Mouse (Mus musculus): ENCODE measurements around the gene Ptgir.
"Not testable (repeated sequence)": the region's sequence is repeated elsewhere in the genome, so short reads cannot be mapped to it uniquely, and the experiment has no call there.

The Ptgir gene

DNA sequence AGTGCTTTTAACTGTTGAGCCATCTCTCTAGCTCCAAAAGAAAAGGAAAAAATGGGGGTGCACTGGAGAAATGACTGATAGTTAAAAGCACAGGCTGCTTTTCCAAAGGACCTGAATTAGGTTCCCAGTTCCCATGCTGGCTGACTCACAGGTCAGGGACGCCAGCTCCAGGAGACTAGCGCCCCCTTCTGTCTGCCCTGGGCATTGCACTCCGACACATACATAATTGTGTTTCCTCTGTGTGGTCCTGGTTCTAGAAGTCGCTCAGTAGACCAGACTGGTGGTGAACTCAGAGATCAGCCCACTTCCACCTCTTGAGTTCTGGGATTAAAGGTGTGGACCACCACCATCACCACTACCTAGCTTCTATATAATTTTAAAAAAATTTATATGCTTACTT is 31.0 kb downstream of the Ptgir start:
- no peak for DNase-seq (ENCODE audit: low read depth in 1 of 2, low spot score in 2 of 2)

DNA sequence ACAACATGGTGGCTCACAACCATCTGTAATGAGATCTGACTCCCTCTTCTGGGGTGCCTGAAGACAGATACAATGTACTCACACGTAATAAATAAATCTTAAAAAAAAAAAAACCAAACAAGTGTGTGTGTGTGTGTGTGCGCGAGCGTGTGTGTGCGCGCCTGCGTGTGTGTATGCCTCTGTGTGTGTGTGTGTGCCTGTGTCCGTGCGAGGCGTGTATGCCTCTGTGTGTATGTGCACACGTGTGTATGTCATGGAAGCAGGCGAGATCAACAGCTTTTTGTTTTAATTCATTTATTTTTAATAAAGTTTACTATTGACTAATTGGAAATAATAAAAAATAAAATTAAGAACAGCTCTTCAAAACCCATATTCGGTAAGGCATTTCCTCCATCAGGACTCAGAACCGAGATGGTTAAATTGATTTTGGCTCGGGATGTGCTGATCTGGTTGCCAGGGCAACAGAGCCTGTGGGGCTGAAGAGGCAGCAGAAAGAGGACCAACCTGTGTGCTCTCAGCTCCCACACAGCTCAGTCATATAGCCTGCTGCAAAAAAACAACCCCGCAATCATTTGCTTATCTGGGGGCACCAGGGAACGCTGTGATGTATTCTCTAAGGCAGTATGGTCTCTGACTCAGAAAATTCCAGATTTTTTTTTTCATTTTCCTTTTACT is 32.0 kb downstream of the Ptgir start:
- DNase-seq (ENCODE audit: low read depth in 1 of 2, low spot score in 2 of 2), result no peak

DNA sequence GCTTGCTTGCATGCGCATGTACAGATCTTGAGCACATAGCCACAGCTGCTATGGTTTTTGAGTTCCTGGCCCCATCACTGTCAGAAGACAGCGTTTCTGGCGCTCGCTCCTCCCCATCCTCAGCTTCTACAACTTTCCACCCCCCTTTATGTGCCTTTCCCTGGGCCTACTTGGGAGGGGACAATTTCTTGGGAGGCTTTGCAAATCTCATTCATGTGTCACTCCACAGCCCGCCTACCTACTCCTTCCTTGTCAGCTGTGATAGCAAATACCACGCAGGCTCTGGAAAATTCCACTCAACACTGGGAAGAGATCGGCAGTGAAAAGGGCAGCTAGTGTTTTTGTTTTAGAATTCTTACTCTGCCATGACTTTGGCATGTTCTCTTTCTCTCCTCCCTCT is 34.0 kb downstream of the Ptgir start:
- no peak for DNase-seq (ENCODE audit: low read depth in 1 of 2, low spot score in 2 of 2)

DNA sequence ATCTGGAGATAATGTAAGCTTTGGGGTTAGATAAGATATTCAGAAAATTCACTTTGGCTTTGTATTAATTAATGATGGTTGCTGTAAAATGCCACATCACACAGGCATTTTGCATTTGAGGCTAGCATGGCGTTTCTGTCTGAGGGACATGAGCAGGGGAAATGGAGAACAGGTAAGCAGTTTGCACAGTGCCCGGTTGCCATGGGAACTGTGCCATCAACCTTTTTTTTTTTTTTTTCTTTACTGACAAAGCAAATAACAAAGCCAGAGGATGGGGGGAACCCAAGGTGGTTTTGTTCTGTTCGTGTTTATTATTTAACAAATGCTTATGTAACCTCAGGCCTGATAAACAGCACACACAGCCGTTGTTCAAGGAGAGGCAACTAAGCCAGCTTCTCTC is 36.6 kb downstream of the Ptgir start:
- no peak for DNase-seq (ENCODE audit: low read depth in 1 of 2, low spot score in 2 of 2)

DNA sequence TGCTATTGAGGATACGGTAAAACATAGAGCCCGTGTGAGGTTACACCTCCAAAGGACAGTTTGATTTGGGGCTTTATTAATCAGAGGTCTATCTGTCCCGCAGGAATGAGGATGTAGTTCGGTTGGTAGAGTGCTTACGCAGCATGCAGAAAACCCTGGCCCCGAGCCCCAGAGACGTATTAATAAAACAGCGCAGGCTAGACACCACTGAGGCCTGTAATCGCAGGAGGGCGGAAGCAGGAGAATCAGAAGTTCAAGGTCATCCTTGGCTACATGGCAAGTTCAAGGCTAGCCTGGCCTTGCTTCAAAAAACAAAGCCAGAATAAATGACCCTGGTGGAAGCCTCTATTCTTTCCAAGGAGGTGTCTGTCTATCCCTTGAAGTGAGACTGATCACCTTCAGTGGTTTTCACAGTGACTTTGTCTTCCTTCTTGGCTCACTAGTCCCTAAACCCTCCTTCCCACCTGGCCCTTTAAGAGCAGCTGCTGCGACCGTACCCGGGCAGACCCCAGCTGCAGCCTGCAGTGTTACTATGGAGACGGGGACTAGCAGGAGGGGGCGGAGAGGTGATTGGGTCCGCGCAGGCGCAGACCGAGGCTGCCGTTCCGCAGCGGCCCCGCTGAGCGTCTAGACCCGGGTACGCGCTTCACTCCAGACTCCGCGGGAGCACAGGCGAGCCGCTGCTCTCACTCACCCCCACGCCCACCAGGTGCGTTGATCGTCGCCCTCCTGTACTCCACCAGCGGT is 37.9 kb downstream of the Ptgir start, which contains the start of gene Pnmal2:
Gene Pnmal2 (plus strand): TSS at position 622 of the 747 bp plus-strand sequence.
- DNase-seq (ENCODE audit: low read depth in 1 of 2, low spot score in 2 of 2), result no peak

DNA sequence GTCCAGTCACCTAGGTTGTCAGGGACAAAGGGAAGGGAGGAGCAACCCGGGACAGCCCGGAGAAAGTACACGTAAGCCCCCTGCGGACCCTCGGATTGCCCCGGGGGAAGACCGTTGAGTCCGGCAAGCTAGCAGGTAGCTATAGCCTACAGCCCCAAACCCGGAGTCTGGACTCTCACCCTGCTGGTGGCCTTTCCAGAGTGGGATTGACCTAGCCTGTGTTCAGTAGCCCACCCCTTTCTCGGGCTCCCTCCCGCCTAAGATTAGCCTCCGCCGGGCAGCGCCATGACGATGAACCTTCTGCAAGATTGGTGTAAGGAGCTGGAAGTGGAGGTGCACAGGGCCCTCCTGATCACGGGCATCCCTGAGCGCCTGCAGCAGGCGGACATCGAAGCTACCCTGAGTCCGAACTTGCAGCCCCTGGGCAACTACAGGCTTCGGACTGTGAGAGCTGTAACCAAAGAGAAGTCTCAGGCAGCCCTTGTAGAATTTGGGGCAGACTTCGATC is 38.6 kb downstream of the Ptgir start:
- no peak for DNase-seq (ENCODE audit: low read depth in 1 of 2, low spot score in 2 of 2)

DNA sequence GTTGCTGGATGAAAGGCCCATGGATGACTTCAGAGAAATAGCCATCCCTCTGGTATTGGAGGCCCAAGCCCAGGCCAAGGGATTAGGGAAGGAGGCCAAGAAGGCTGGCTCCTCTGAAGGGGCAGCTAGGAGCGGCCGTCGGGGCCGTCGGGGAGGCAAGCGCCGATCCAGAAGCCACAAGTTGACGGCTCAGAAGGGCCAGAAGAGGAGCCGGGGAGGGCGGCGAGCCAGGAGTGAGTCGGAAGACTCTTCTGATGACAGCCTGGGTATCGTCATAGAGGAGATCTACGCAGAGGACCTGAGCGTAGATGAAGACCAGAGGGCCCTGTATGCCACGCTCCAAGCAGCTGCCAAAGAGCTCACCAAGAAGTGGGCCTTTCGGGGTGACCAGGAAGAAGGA is 39.1 kb downstream of the Ptgir start:
- DNase-seq (ENCODE audit: low read depth in 1 of 2, low spot score in 2 of 2), result no peak

DNA sequence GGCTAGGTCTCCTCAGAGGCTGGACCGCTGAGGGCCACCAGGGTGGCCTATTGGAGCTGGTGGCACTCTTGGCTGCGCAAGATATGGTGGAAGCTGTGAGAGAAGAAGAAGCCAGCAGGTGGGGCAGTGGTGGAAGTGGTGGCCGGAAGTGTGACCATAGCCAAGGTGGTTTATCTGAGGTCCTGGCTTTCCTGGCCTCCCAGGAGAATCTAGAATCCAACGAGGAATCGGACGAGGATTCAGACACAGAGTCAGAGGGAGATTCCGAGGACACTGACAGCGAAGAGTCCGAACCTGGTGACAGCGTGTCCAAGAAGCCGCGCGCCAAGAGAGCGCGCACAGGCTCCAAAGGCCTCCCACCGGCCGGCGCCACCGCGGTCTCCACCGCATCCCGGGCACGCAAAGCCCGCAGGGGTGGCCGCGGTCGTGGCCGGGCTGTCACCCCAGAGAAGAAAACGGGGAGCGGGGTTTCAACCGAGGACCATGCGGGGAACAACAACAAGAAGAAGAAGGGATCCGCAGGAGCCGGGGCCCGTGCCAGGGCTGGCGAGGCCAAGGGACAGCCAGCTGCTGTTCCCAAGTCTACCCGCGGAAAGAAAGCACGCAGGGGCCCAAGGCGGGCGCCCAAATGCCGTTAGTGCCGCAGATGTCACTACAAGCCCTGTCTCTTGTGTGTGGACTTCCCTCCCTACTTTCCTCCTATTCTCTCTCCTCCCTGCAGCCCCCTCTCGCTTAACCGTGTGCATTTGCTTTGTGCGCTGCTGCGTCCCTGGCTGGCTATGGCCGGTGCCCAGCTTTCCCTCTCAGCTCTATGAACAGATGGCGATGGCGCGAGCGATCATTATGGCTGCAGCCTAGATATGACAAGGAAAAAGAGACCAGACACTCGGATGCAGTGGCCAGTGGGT is 40.4 kb downstream of the Ptgir start:
- no peak for DNase-seq (ENCODE audit: low read depth in 1 of 2, low spot score in 2 of 2)

DNA sequence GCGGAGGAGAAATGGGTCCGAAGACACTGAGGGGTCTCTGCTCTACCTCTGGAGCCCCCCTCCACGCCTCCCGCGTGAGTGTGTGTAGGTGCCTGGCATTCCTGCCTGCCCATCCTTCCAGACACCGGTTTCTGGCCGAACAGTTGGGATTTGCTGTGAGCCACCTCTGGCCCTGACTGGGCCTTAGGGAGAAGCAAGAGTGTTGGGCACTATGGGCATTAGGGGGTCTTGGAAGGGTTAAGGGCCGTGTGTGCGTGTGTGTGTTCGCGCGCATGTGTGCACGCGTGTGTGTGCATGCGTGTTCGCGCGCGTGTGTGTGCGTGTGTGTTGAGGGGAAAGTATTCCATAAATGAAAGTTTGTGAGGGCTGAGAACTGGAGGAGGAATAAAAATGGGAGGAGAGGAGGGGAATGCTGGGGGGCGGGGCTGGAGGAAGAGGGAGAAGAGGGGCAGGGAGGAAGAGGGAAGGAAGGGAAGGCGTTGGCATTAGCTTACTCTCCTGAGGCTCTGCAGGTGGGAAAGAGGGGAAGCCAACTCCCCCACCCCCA is 41.1 kb downstream of the Ptgir start:
- no peak for DNase-seq (ENCODE audit: low read depth in 1 of 2, low spot score in 2 of 2)

DNA sequence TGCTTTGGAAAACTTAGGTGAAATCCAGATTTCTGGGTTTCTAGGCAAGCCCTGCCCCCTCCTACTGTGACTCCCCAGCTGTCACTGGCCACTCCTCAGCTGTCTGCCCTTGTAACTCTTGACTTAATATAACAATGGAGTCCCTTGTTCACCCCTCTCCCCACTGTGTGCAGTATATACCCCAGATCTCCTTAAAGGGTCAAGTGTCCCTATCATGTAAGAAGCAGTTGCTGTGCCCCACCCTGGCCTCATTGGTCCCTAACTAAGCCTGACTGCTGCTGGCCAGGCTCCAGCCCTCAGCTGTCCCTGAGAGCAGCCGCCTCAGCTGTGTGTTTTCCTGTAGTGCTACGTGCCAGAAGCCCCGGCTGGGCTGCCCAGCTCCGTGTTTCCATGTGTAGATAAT is 41.7 kb downstream of the Ptgir start:
- no peak for DNase-seq (ENCODE audit: low read depth in 1 of 2, low spot score in 2 of 2)

DNA sequence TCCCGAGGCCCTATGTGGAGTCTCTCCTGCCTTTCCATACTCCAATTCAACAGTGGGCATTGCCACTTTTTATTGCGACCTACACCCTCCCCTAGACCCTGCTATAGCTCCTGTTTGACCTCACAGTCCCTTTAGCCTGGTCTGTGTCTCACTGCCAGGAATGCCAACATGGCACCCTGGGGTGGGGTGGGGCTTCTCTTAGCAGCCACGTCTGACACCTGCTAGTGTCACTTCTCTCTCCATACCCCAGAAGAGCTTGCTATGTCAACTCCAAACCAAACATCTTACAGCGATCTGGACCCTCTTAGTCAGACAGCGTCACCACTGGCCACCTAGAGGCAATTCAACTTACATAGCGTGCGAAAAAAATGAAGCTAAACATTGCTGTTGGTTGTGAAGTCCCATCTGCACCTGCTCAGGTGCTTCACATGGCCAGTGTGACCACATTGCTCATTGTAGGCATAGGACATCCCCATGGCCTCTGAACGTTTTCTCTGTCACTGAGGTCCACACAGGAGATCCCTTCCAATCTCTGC is 42.7 kb downstream of the Ptgir start:
- DNase-seq (ENCODE audit: low read depth in 1 of 2, low spot score in 2 of 2), result no peak

DNA sequence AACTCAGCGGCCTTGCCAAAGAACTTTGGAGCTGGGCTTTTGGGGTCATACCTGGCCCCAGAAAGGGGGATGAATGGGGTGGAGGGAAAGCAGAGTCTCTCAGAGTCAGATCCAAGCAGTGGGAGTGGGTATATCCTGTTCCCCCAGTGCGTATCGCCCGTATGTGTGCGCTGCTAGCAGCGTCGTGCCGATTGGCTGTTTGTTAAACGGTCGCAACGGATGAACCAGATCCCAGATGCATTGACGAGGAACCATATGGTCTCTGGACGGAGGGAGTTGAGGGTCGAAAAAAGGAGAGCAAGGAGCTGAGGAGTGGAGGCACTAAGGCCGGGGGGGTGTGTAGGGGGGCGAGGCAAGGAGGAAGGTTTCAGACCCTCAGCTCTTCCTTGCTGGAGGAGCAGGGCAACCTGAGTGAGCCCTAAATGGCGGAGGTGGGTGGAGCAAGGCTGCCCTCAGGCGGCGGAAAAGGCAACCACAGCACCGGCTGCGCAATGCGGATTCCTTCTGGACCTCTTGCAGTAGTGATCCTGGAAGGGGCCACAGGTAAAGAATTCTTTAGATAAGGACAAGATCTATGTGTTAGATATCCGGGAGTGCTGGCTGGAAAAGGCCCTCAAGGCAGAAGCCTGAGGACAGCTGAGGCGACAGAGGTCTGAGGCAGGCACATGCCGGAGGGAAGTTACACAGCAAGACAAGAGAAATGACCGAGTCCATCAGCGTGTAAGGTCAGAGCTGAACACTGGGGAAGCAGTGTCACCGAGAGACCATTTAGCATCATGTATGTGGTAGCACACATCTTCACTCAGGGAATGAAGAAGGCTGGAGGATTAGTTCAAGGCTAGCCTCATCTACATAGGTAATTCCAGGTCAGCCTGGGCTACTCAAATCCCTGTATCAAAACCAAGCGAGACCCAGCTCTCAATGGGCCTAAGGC is 43.9 kb downstream of the Ptgir start:
- DNase-seq (ENCODE audit: low read depth in 1 of 2, low spot score in 2 of 2), result peak in 1 of 2 experiments; percentile 7

DNA sequence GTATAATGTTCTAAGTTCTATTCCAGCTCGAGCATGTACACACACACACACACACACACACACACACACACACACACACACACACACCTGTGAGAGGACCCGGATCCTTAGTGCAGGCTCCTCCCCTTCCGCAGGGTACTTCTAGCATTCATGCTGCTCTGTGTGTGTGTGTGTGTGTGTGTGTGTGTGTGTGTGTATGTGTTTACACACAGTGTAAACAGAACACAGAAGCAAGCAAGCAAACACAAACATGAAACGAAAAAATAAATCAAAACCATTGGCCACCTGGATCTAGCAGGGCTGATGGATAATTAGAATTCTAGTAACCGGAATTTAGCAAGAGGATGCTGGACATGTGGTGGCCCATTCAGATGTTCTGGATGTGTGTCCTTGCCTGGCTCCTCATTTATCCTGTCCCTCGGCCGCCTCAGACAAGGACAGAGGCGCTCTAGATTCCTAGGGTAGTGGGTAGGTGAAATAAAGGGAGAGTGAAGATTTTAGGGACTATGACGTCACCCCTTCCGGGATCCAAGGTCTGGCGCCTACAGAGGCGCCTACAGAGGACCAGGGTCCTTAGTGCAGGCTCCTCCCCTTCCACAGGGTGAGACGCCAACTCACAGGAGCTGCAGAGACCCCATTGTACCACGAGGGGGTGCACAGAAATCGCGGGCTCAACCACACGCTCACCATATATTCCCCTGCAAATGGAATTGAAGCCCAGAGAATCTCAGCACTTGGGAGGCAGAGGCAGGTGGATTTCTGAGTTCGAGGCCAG is 44.8 kb downstream of the Ptgir start:
- peak; percentile 46 to 54 for DNase-seq (ENCODE audit: low read depth in 1 of 2, low spot score in 2 of 2)

DNA sequence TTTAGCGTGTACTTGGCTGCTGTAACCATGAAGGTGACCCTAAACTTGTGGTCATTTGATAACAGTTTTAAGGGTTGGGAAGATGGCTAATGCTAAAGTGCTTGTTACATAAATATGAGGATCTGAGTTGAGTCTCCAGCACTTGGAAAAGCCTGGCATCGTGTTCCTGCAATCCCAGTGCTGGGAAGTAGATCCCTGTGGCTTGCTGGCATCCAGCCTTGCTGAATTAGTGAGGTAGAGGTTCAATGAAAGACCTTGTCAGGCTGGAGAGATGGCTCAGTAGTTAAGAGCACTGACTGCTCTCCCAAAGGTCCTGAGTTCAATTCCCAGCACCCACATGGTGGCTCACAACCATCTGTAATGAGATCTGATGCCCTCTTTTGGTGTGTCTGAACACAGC is 47.5 kb downstream of the Ptgir start:
- DNase-seq (ENCODE audit: low read depth in 1 of 2, low spot score in 2 of 2), result not testable (repeated sequence)

DNA sequence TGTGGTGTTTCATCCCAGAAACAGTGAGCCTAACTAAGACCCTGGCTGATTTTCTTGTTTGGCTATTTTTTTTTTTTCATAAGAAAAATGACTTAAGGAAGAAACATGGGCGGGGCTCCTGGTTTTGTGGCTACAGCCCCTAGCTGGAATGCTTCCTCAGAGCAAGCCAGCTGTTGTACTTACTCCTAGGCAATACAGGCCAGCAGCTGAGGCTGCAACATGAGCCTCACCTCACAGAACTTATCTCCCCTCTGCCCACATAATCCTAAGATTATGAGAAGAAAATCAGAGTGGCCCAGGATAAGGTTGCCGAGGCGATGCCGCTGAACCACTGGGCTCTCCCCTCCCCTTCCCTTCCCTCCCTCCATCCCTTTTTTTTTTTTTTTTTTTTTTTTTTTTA is 49.4 kb downstream of the Ptgir start:
- DNase-seq (ENCODE audit: low read depth in 1 of 2, low spot score in 2 of 2), result no peak

DNA sequence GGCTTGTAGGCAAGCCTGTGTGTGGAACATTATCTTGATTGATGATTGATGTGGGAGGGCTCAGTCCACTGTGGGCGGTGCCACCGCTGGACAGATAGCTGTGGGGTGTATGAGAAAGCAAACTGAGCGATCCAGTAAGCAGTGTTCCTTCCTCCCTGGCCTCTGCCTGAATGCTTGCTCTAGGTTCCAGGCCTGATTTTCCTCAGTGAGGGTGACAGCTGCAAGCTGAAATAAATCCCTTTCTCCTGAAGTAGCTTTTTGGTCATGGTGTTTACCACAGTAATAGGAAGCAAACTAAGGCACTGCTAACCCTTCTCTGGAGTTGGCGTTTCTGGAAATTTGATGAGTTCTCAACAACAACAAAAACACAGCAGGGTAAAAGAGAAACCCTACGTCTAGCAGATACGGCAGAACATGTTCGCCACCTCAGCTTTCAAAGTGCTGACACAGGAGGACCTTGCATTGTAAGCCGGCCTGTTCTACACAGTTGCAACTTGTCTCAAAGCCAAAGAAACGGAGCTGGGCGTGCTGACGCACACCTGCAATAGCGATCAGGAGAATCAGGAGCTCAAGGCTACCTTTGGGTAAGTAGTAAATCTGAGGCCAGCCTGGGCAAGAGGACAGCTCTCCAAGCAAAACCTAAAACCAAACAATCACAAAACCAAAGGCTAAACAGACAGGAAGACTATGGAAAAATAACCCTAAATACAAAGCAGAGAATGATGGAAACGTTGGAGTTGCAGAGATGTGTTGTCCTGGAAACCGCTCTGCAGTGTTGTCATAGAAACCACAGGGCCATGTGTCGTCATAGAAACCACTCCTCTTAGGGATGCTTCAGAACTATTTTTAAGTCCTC is 50.3 kb downstream of the Ptgir start:
- no peak for DNase-seq (ENCODE audit: low read depth in 1 of 2, low spot score in 2 of 2)

DNA sequence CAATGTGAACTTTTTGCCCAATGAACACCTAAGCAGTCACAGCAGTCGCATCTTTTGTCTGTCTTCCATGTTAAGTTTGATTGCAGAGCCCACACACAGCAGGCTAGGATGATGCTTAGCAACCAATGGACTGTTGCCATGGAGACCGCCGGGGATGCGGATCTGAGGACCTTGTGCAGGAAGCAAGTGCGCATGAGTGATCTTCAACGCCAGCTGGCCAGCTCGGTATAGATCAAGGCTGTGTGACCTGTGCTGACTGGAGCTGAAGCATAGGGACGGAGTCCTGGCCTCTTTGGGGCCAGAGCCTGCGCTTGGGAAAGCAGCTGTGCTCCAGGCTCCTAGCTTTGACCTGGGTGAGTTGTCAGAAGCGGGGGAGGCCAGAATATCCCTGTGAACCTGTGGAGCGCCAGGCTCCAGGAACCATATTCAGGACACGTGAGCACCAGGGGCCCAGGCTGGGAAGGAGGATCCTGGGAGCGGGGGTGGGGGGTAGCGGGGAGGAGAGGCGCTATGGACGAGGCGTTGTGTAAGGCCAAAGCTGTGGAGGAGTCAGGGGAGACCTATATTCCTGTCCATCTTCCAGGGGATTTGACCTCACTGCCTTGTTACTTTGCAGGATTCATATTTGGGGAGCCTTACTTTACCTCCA is 53.4 kb downstream of the Ptgir start, which contains the start of gene Pnmal1:
Gene Pnmal1 (plus strand): TSS at position 141 of the 649 bp plus-strand sequence.
- no peak for DNase-seq (ENCODE audit: low read depth in 1 of 2, low spot score in 2 of 2)
